Mouse (Mus musculus) liver, adult 2 months (tissue): ENCODE data around the gene Olfr921. TPM values are rescaled to one million over a fixed set of nuclear protein-coding genes. Genes with fewer than 3 reads are reported as not detected.

Experiments used
- DNase-seq: peaks from one replicate; pipeline ENCODE4 v3.0.0-alpha.2; 2011; ENCODE audit warnings: low read depth, low spot score; ENCODE audit errors: extremely low read depth
- H3K27ac ChIP-seq: fragments of 200-500 bp; replicated peaks from 2 replicates; pipeline ENCODE4 v1.5.1; 2012; ENCODE audit warnings: low read depth, mild to moderate bottlenecking, control low read depth, inconsistent platforms, low read length; ENCODE audit not compliant: insufficient read depth
- H3K27me3 ChIP-seq: fragments of 200-500 bp; 2 replicates; pipeline ENCODE4 v1.6.1; 2012; ENCODE audit warnings: mild to moderate bottlenecking, moderate library complexity, low read length, inconsistent platforms; ENCODE audit not compliant: control insufficient read depth, insufficient read depth
- H3K36me3 ChIP-seq: fragments of 200-500 bp; 2 replicates; pipeline ENCODE4 v1.6.1; 2012; ENCODE audit warnings: low read length, inconsistent platforms; ENCODE audit not compliant: control insufficient read depth, insufficient read depth
- H3K4me1 ChIP-seq: fragments of 200-500 bp; 2 replicates; pipeline ENCODE4 v1.6.1; 2011; ENCODE audit warnings: low read length; ENCODE audit not compliant: control insufficient read depth, insufficient read depth
- H3K4me3 ChIP-seq: fragments of 200-500 bp; 2 replicates; pipeline ENCODE4 v1.5.1; 2011; ENCODE audit warnings: low read depth, mild to moderate bottlenecking, control low read depth, low read length, moderate library complexity; ENCODE audit not compliant: insufficient read depth
- H3K79me2 ChIP-seq: fragments of 200-500 bp; 2 replicates; pipeline ENCODE4 v1.6.1; 2012; ENCODE audit warnings: inconsistent platforms, mild to moderate bottlenecking, low read length, moderate library complexity; ENCODE audit not compliant: control insufficient read depth, insufficient read depth
- H3K9ac ChIP-seq: fragments of 200-500 bp; 2 replicates; pipeline ENCODE4 v1.6.1; 2012; ENCODE audit warnings: low read depth, mild to moderate bottlenecking, control low read depth, inconsistent platforms, low read length
- CTCF ChIP-seq: fragments of 200-500 bp; IDR thresholded peaks from 2 replicates; pipeline ENCODE4 v1.5.1; 2011; ENCODE audit warnings: low read depth, low read length, control low read depth
- POLR2A ChIP-seq: fragments of 200-500 bp; IDR thresholded peaks from 2 replicates; pipeline ENCODE4 v1.6.1; 2011; ENCODE audit warnings: low read length, control low read depth; ENCODE audit not compliant: insufficient read depth; ENCODE audit errors: extremely low read depth
- WGBS: fragments of 180-500 bp; shearing (Covaris S2); methylation state at CpG from one replicate; pipeline ENCODE4 v1.1.7; 2018; 5-methylcytosine and 5-hydroxymethylcytosine counted together
- polyA plus RNA-seq: library from polyadenylated mRNA; depleted of rRNA; stranded (reverse); fragments of >200 nt; gene quantifications from 2 replicates; pipeline ENCODE4 v1.2.3, GENCODE M21; 2012; rRNA removed
- total RNA-seq: library from RNA; depleted of rRNA; stranded (reverse); fragments of >200 nt; gene quantifications from 2 replicates; pipeline ENCODE4 v1.2.3, GENCODE M21; 2014; rRNA removed

The Olfr921 gene
- total and polyA plus RNA-seq, 2 experiments, result not detected

GRCm38 (mm10) chr9:38792689-38793088 is 19.8 kb downstream of the Olfr921 start:
- H3K4me3 ChIP-seq, result no peak overlapping the region
- H3K4me1 ChIP-seq, result no peaks in the 10 kb centered on the region
- no peak overlapping the region for H3K27ac ChIP-seq
- no peak overlapping the region for H3K9ac ChIP-seq
- H3K36me3 ChIP-seq, result no peaks in the 10 kb centered on the region
- WGBS, result 76% methylated on average over 2 of the region's 2 CpGs
- no peaks in the 10 kb centered on the region for H3K79me2 ChIP-seq
- DNase-seq, result no peak
- H3K27me3 ChIP-seq, result no peaks in the 10 kb centered on the region
- no peak for TF ChIP-seq POLR2A
- TF ChIP-seq CTCF, result no peak

- Histone ChIP-seq H3K4me3 (no peak overlapping the region), H3K27ac (no peak overlapping the region), H3K79me2 (no peaks in the 10 kb centered on the region), H3K36me3 (no peaks in the 10 kb centered on the region), H3K4me1 (no peaks in the 10 kb centered on the region), H3K9ac (no peak overlapping the region), H3K27me3 (no peaks in the 10 kb centered on the region)
- TF ChIP-seq POLR2A (no peak), CTCF (no peak)
- DNase-seq, result no peak
Observed at GRCm38 (mm10) chr9:38805696-38806095, 32.8 kb downstream of the Olfr921 start.

GRCm38 (mm10) chr9:38814314-38814713 is 41.4 kb downstream of the Olfr921 start, which contains the start of gene Olfr922:
Gene Olfr922 (plus strand): TSS chr9:38814614.
- Histone ChIP-seq H3K79me2 (no peaks in the 10 kb centered on the region), H3K9ac (no peak within 1 kb of the TSS), H3K4me3 (no peak within 1 kb of the TSS), H3K4me1 (no peaks in the 10 kb centered on the region), H3K36me3 (no peaks in the 10 kb centered on the region), H3K27me3 (no peaks in the 10 kb centered on the region), H3K27ac (no peak within 1 kb of the TSS)
- 51% methylated on average over 2 of the region's 2 CpGs for WGBS
- no peak for DNase-seq
- no peak for TF ChIP-seq POLR2A
- no peak for TF ChIP-seq CTCF

- Histone ChIP-seq H3K27me3 (no peaks in the 10 kb centered on the region), H3K27ac (no peak overlapping the region), H3K79me2 (no peaks in the 10 kb centered on the region), H3K4me1 (no peaks in the 10 kb centered on the region), H3K36me3 (no peaks in the 10 kb centered on the region), H3K9ac (no peak overlapping the region), H3K4me3 (no peak overlapping the region)
- DNase-seq, result no peak
- no peak for TF ChIP-seq POLR2A
- TF ChIP-seq CTCF, result no peak
- WGBS, result 81% methylated on average over 1 of the region's 1 CpGs
Observed at GRCm38 (mm10) chr9:38815458-38815986, 42.7 kb downstream of the Olfr921 start.

- Histone ChIP-seq H3K4me1 (no peaks in the 10 kb centered on the region), H3K79me2 (no peaks in the 10 kb centered on the region), H3K36me3 (no peaks in the 10 kb centered on the region), H3K27me3 (no peaks in the 10 kb centered on the region), H3K9ac (no peak within 1 kb of the TSS), H3K27ac (no peak within 1 kb of the TSS), H3K4me3 (no peak within 1 kb of the TSS)
- DNase-seq, result no peak
- TF ChIP-seq POLR2A, result no peak
- TF ChIP-seq CTCF, result no peak
- WGBS, result 85% methylated on average over 1 of the region's 1 CpGs
Observed at GRCm38 (mm10) chr9:38826245-38826644, 53.4 kb downstream of the Olfr921 start, which contains the start of gene Olfr923. Gene Olfr923 (plus strand): TSS chr9:38826545.

Other genes starting within 250 kb of the Olfr921 start
- not detected in 2 replicates for gene Olfr910, start 235.2 kb upstream of the Olfr921 start, total RNA-seq
- gene Olfr910, start 235.2 kb upstream of the Olfr921 start, polyA plus RNA-seq, result not detected in 2 replicates
- not detected in 2 replicates for gene Olfr912, start 192.9 kb upstream of the Olfr921 start, total RNA-seq
- not detected in 2 replicates for gene Olfr912, start 192.9 kb upstream of the Olfr921 start, polyA plus RNA-seq
- gene Olfr913, start 180.3 kb upstream of the Olfr921 start, total RNA-seq, result not detected in 2 replicates
- gene Olfr913, start 180.3 kb upstream of the Olfr921 start, polyA plus RNA-seq, result not detected in 2 replicates
- not detected in 2 replicates for gene Olfr914, start 168.0 kb upstream of the Olfr921 start, total RNA-seq
- not detected in 2 replicates for gene Olfr914, start 168.0 kb upstream of the Olfr921 start, polyA plus RNA-seq
- not detected in 2 replicates for gene Olfr916, start 113.2 kb upstream of the Olfr921 start, total RNA-seq
- not detected in 2 replicates for gene Olfr916, start 113.2 kb upstream of the Olfr921 start, polyA plus RNA-seq
- gene Olfr917, start 107.2 kb upstream of the Olfr921 start, total RNA-seq, result not detected in 2 replicates
- not detected in 2 replicates for gene Olfr917, start 107.2 kb upstream of the Olfr921 start, polyA plus RNA-seq
- not detected in 2 replicates for gene Olfr918, start 98.5 kb upstream of the Olfr921 start, total RNA-seq
- not detected in 2 replicates for gene Olfr918, start 98.5 kb upstream of the Olfr921 start, polyA plus RNA-seq
- gene Olfr919, start 69.4 kb upstream of the Olfr921 start, total RNA-seq, result not detected in 2 replicates
- not detected in 2 replicates for gene Olfr919, start 69.4 kb upstream of the Olfr921 start, polyA plus RNA-seq
- 20.2 and 22.9 TPM in 2 replicates for gene Vwa5a, start 54.8 kb upstream of the Olfr921 start, total RNA-seq
- gene Vwa5a, start 54.8 kb upstream of the Olfr921 start, polyA plus RNA-seq, result 6.8 and 8.3 TPM in 2 replicates
- gene Olfr920, start 20.8 kb upstream of the Olfr921 start, total RNA-seq, result 0.07 and 0.09 TPM in 2 replicates
- gene Olfr920, start 20.8 kb upstream of the Olfr921 start, polyA plus RNA-seq, result 0.01 TPM in 2 replicates
- gene Olfr922, start 41.5 kb downstream of the Olfr921 start, total RNA-seq, result not detected in 2 replicates
- not detected in 2 replicates for gene Olfr922, start 41.5 kb downstream of the Olfr921 start, polyA plus RNA-seq
- gene Olfr923, start 53.5 kb downstream of the Olfr921 start, total RNA-seq, result not detected in 2 replicates
- gene Olfr923, start 53.5 kb downstream of the Olfr921 start, polyA plus RNA-seq, result not detected in 2 replicates
- gene Olfr924, start 71.4 kb downstream of the Olfr921 start, total RNA-seq, result not detected in 2 replicates
- gene Olfr924, start 71.4 kb downstream of the Olfr921 start, polyA plus RNA-seq, result not detected in 2 replicates
- not detected in 2 replicates for gene Olfr26, start 82.0 kb downstream of the Olfr921 start, total RNA-seq
- not detected in 2 replicates for gene Olfr26, start 82.0 kb downstream of the Olfr921 start, polyA plus RNA-seq
- gene Olfr926, start 104.1 kb downstream of the Olfr921 start, total RNA-seq, result not detected in 2 replicates
- not detected in 2 replicates for gene Olfr926, start 104.1 kb downstream of the Olfr921 start, polyA plus RNA-seq
- gene Olfr930, start 156.7 kb downstream of the Olfr921 start, total RNA-seq, result not detected in 2 replicates
- not detected in 2 replicates for gene Olfr930, start 156.7 kb downstream of the Olfr921 start, polyA plus RNA-seq
- not detected in 2 replicates for gene Olfr933, start 199.2 kb downstream of the Olfr921 start, total RNA-seq
- gene Olfr933, start 199.2 kb downstream of the Olfr921 start, polyA plus RNA-seq, result not detected in 2 replicates
- not detected in 2 replicates for gene Olfr934, start 215.2 kb downstream of the Olfr921 start, total RNA-seq
- not detected in 2 replicates for gene Olfr934, start 215.2 kb downstream of the Olfr921 start, polyA plus RNA-seq
- gene Olfr935, start 226.6 kb downstream of the Olfr921 start, total RNA-seq, result not detected in 2 replicates
- gene Olfr935, start 226.6 kb downstream of the Olfr921 start, polyA plus RNA-seq, result not detected in 2 replicates